Mouse (Mus musculus) megakaryocyte-erythroid progenitor cell, adult 5-6 weeks (primary cell): ENCODE measurements around the gene Ppm1a. TPM values are rescaled to one million over a fixed set of nuclear protein-coding genes. Genes with fewer than 3 reads are reported as not detected.

Experiments used
- total RNA-seq, 2 experiments: library from RNA; stranded (forward) in 1 of 2; stranded (reverse) in 1 of 2; fragments of 200-1000, 215-1000 nt in 1 of 2; fragments of >200 nt in 1 of 2; fragmentation: Nextera tagmentation in 1 of 2; gene quantifications; 2 replicates each; pipeline ENCODE4 v1.2.3; 2014 to 2017

The Ppm1a gene
- total RNA-seq, 2 experiments from 2014 or later = 88.3 to 137 TPM

Other genes starting within 250 kb of the Ppm1a start
- 2.3 and 4.4 TPM in 2 replicates for gene Pcnx4, start 221.1 kb upstream of the Ppm1a start, total RNA-seq (2014; fragmentation: Nextera tagmentation)
- 2.9 and 4.1 TPM in 2 replicates for gene Pcnx4, start 221.1 kb upstream of the Ppm1a start, total RNA-seq (2017)
- not detected in 2 replicates for gene Gm4756, start 107.8 kb upstream of the Ppm1a start, total RNA-seq (2014; fragmentation: Nextera tagmentation)
- gene Gm4756, start 107.8 kb upstream of the Ppm1a start, total RNA-seq (2017) = not detected in 2 replicates
- gene Dhrs7, start 92.5 kb upstream of the Ppm1a start, total RNA-seq (2014; fragmentation: Nextera tagmentation) = 1.4 and 1.6 TPM in 2 replicates
- gene Dhrs7, start 92.5 kb upstream of the Ppm1a start, total RNA-seq (2017) = 3.1 and 10.7 TPM in 2 replicates
- gene Six6, start 182.4 kb downstream of the Ppm1a start, total RNA-seq (2014; fragmentation: Nextera tagmentation) = not detected in 2 replicates
- not detected in 2 replicates for gene Six6, start 182.4 kb downstream of the Ppm1a start, total RNA-seq (2017)
- 5.8 TPM in 1 of 2 replicates, not detected in the other for gene 4930447C04Rik, start 183.3 kb downstream of the Ppm1a start, total RNA-seq (2014; fragmentation: Nextera tagmentation)
- gene 4930447C04Rik, start 183.3 kb downstream of the Ppm1a start, total RNA-seq (2017) = 0.89 and 17.8 TPM in 2 replicates